Mouse (Mus musculus) heart, adult 9 months (tissue): ENCODE measurements around the gene Gpam.
A peak's percentile ranks its signal among the peaks of the same experiment; 100 is the strongest.

Experiments used
- DNase-seq, 2 experiments: peaks; one replicate each; pipeline ENCODE4 v3.0.0; 2022; ENCODE audit warnings: low spot score in 2 of 2

Gpam gene

GRCm38 (mm10) chr19:55103081-55103830 lies 23.8 kb downstream of the Gpam start:
- peak; percentile 90 to 92 for DNase-seq

GRCm38 (mm10) chr19:55101659-55102058 lies 25.4 kb downstream of the Gpam start:
- DNase-seq = no peak

GRCm38 (mm10) chr19:55100227-55101140 lies 26.6 kb downstream of the Gpam start:
- DNase-seq = no peak

GRCm38 (mm10) chr19:55099184-55100160 lies 27.6 kb downstream of the Gpam start:
- DNase-seq = peak; percentile 79 to 80

- peak; percentile 69 to 70 for DNase-seq
Measured at GRCm38 (mm10) chr19:55098409-55099183, 28.4 kb downstream of the Gpam start.

GRCm38 (mm10) chr19:55097396-55097967 lies 29.6 kb downstream of the Gpam start:
- no peak for DNase-seq

- no peak for DNase-seq
Measured at GRCm38 (mm10) chr19:55096666-55097065, 30.4 kb downstream of the Gpam start.

GRCm38 (mm10) chr19:55095547-55095946 lies 31.5 kb downstream of the Gpam start:
- no peak for DNase-seq

- DNase-seq = no peak
Measured at GRCm38 (mm10) chr19:55091602-55092413, 35.2 kb downstream of the Gpam start.

GRCm38 (mm10) chr19:55090885-55091284 lies 36.2 kb downstream of the Gpam start:
- DNase-seq = no peak

- no peak for DNase-seq
Measured at GRCm38 (mm10) chr19:55090142-55090541, 36.9 kb downstream of the Gpam start.

GRCm38 (mm10) chr19:55087776-55088175 lies 39.3 kb downstream of the Gpam start:
- DNase-seq = no peak

GRCm38 (mm10) chr19:55085857-55086185 lies 41.2 kb downstream of the Gpam start:
- no peak for DNase-seq

- no peak for DNase-seq
Measured at GRCm38 (mm10) chr19:55084971-55085856, 41.8 kb downstream of the Gpam start.

GRCm38 (mm10) chr19:55076822-55077221 lies 50.2 kb downstream of the Gpam start:
- no peak for DNase-seq

GRCm38 (mm10) chr19:55073004-55073403 lies 54.0 kb downstream of the Gpam start:
- DNase-seq = no peak

- no peak for DNase-seq
Measured at GRCm38 (mm10) chr19:55069054-55069453, 58.0 kb downstream of the Gpam start.

- DNase-seq = peak in 1 of 2 experiments; percentile 35
Measured at GRCm38 (mm10) chr19:55063272-55063671, 63.8 kb downstream of the Gpam start.

GRCm38 (mm10) chr19:55062501-55062900 lies 64.5 kb downstream of the Gpam start:
- DNase-seq = no peak
